Mouse (Mus musculus) heart, postnatal 10 days (tissue): ENCODE results near the gene 4930579G24Rik. TPM values are rescaled to one million over a fixed set of nuclear protein-coding genes. Genes with fewer than 3 reads are reported as not detected.

Experiments
- total RNA-seq, 2 experiments: library from RNA; stranded (reverse); gene quantifications; 2 replicates each; pipeline ENCODE4 v1.2.3; 2021

4930579G24Rik gene
- total RNA-seq, 2 experiments from 2014 or later = 5.1 to 6.0 TPM

Other genes starting within 250 kb of the 4930579G24Rik start
- gene Fnip2, start 61.3 kb upstream of the 4930579G24Rik start, total RNA-seq = 10 to 100 TPM; 15.3 to 19.0 TPM
- gene Ppid, start 37.7 kb upstream of the 4930579G24Rik start, total RNA-seq = 10 to 100 TPM; 36.0 to 39.4 TPM
- 100 to 1,000 TPM; 538 to 541 TPM for gene Etfdh, start 421 bp downstream of the 4930579G24Rik start, total RNA-seq
- 1 to 10 TPM; 4.1 to 4.2 TPM for gene Rxfp1, start 108.8 kb downstream of the 4930579G24Rik start, total RNA-seq
- gene Tmem144, start 223.7 kb downstream of the 4930579G24Rik start, total RNA-seq = 1 to 10 TPM; 9.4 to 9.7 TPM